Mouse (Mus musculus) layer of hippocampus, adult 8-10 months (tissue): Measurements from ENCODE around the gene Isg15. TPM values are rescaled to one million over a fixed set of nuclear protein-coding genes. Genes with fewer than 3 reads are reported as not detected.

Source experiments
- DNase-seq, 2 experiments: peaks; one replicate each; pipeline ENCODE4 v3.0.0; 2022; ENCODE audit warnings: low spot score in 2 of 2
- total RNA-seq, 4 experiments: library from RNA; stranded (reverse); gene quantifications; 2 replicates each; pipeline ENCODE4 v1.2.4; 2022

The Isg15 gene
- total RNA-seq, 4 experiments from 2014 or later, result 0.87 to 2.6 (median 1.7) TPM

GRCm38 (mm10) chr4:156203413-156204131 lies 3.0 kb upstream of the Isg15 start:
- no peak for DNase-seq

- DNase-seq, result no peak
Observed at GRCm38 (mm10) chr4:156203001-156203412, 2.4 kb upstream of the Isg15 start, which contains the start of gene AW011738. TSS of gene AW011738 (plus strand) at chr4:156203304.

- no peak for DNase-seq
Observed at GRCm38 (mm10) chr4:156202462-156202893, 1.9 kb upstream of the Isg15 start.

GRCm38 (mm10) chr4:156197829-156198205 lies 2.8 kb downstream of the Isg15 start:
- peak; percentile 71 to 72 for DNase-seq

GRCm38 (mm10) chr4:156197131-156197828 lies 3.3 kb downstream of the Isg15 start, which contains the start of gene Agrn:
TSS of gene Agrn (minus strand) at chr4:156197488.
- DNase-seq, result no peak

- no peak for DNase-seq
Observed at GRCm38 (mm10) chr4:156195927-156196870, 4.4 kb downstream of the Isg15 start.

- no peak for DNase-seq
Observed at GRCm38 (mm10) chr4:156194346-156194745, 6.3 kb downstream of the Isg15 start.

- no peak for DNase-seq
Observed at GRCm38 (mm10) chr4:156193906-156194305, 6.7 kb downstream of the Isg15 start.

- no peak for DNase-seq
Observed at GRCm38 (mm10) chr4:156193200-156193590, 7.4 kb downstream of the Isg15 start.

- no peak for DNase-seq
Observed at GRCm38 (mm10) chr4:156192421-156193199, 8.0 kb downstream of the Isg15 start.

GRCm38 (mm10) chr4:156188811-156189323 lies 11.8 kb downstream of the Isg15 start:
- DNase-seq, result no peak

GRCm38 (mm10) chr4:156188162-156188810 lies 12.3 kb downstream of the Isg15 start:
- DNase-seq, result no peak

- peak in 1 of 2 experiments; percentile 48 for DNase-seq
Observed at GRCm38 (mm10) chr4:156185950-156186850, 14.4 kb downstream of the Isg15 start.

- DNase-seq, result no peak
Observed at GRCm38 (mm10) chr4:156185456-156185949, 15.1 kb downstream of the Isg15 start.

- DNase-seq, result no peak
Observed at GRCm38 (mm10) chr4:156184291-156184954, 16.2 kb downstream of the Isg15 start.

- no peak for DNase-seq
Observed at GRCm38 (mm10) chr4:156183747-156184146, 16.9 kb downstream of the Isg15 start.

GRCm38 (mm10) chr4:156177630-156178029 lies 23.0 kb downstream of the Isg15 start:
- no peak for DNase-seq

- DNase-seq, result no peak
Observed at GRCm38 (mm10) chr4:156171828-156172227, 28.8 kb downstream of the Isg15 start.
